8 mouse cellular contexts compared by ENCODE assay signal in the genomic region with DNA sequence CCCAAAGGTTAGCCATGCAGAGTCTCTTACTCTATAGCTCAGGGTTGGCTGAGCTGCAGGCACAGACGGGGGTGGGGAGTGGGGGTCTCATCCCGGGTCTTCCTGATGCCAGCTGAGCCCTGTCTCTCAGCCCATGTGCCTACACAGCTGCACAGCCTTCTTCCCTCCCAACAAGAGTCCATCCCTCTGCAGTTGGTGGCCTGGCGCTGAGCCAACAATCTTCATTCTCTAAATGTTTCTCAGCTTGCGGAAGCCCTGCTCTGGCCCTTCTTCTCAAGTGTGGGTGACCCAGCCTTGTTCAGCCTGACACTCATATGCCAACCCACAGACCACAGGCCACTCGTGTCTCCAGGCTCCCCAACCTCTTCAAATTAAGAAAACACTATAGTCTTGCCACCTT.
A peak's percentile ranks its signal among the peaks of the same experiment; 100 is the strongest.
DNase-seq lines count a peak whose midpoint lies in the region; ATAC-seq and TF ChIP-seq lines count a peak whose summit lies in the region.

No protein-coding gene starts in this region.

- peak; percentile 61 for TF ChIP-seq EP300 in lung, postnatal 0 days (IDR thresholded peaks at IDR 0.05)

- H3K9ac ChIP-seq in hindbrain, postnatal 0 days (replicated peaks; ENCODE audit: low read length), result no peak overlapping the region
- H3K9ac ChIP-seq in lung, postnatal 0 days (replicated peaks; ENCODE audit: low read depth), result no peak overlapping the region

- H3K27me3 ChIP-seq in hindbrain, postnatal 0 days (ENCODE audit: insufficient read depth, low read length), result no peaks in the 10 kb centered on the region
- no peaks in the 10 kb centered on the region for H3K27me3 ChIP-seq in lung, postnatal 0 days (replicated peaks; ENCODE audit: insufficient read depth, low read length)

- H3K4me1 ChIP-seq in hindbrain, postnatal 0 days (ENCODE audit: insufficient read depth, low read length), result peaks cover 10% of the 10 kb centered on the region
- peaks cover 4% of the 10 kb centered on the region; the same call in 1 of the 2 replicates for H3K4me1 ChIP-seq in lung, postnatal 0 days (ENCODE audit: insufficient read depth, low read depth, low read length)

- peak; percentile 77 for ATAC-seq in hindbrain, postnatal 0 days
- peak; percentile 95 for ATAC-seq in lung, postnatal 0 days

- DNase-seq in adrenal gland, adult 2 months, result peak; percentile 66
- DNase-seq in adrenal gland, postnatal 4 days (ENCODE audit: low spot score in 2 of 2), result no peak
- peak; percentile 70 to 72 for DNase-seq in right cerebral cortex, postnatal 10 days (ENCODE audit: low spot score in 2 of 2)
- DNase-seq in right cerebral cortex, postnatal 25 days, result no peak
- DNase-seq in hindbrain, postnatal 0 days (ENCODE audit: low spot score), result peak; percentile 67
- peak; percentile 77 for DNase-seq in lung, postnatal 0 days (ENCODE audit: low spot score)
- DNase-seq in layer of hippocampus, adult 9-11 months, result no peak
- DNase-seq in yolk sac, embryonic 10.5 days (ENCODE audit: low spot score), result no peak

- no peak overlapping the region for H3K4me3 ChIP-seq in hindbrain, postnatal 0 days (ENCODE audit: low read length)
- H3K4me3 ChIP-seq in lung, postnatal 0 days (ENCODE audit: low read depth, low read length), result no peak overlapping the region

- no peaks in the 10 kb centered on the region for H3K9me3 ChIP-seq in hindbrain, postnatal 0 days (ENCODE audit: low read length)
- no peaks in the 10 kb centered on the region for H3K9me3 ChIP-seq in lung, postnatal 0 days (ENCODE audit: low read length)

- TF ChIP-seq CTCF in hindbrain, postnatal 0 days (IDR thresholded peaks at IDR 0.05; ENCODE audit: low read depth), result no peak
- no peak; the same call in 1 of the 2 replicates for TF ChIP-seq CTCF in lung, postnatal 0 days (IDR thresholded peaks at IDR 0.05)

- H3K27ac ChIP-seq in hindbrain, postnatal 0 days, result no peak overlapping the region
- no peak overlapping the region for H3K27ac ChIP-seq in lung, postnatal 0 days (ENCODE audit: low read length)

- no peaks in the 10 kb centered on the region for H3K36me3 ChIP-seq in hindbrain, postnatal 0 days (ENCODE audit: insufficient read depth, low read length)
- no peaks in the 10 kb centered on the region for H3K36me3 ChIP-seq in lung, postnatal 0 days (ENCODE audit: insufficient read depth, low read length)

- no peak overlapping the region for H3K4me2 ChIP-seq in hindbrain, postnatal 0 days (ENCODE audit: low read depth, low read length)
- H3K4me2 ChIP-seq in lung, postnatal 0 days (replicated peaks; ENCODE audit: low read depth, low read length), result no peak overlapping the region

- 37% methylated on average over 5 of the region's 5 CpGs for WGBS in hindbrain, postnatal 0 days
- WGBS in lung, postnatal 0 days, result 37% methylated on average over 5 of the region's 5 CpGs

Comparison
In these comparisons a context has a peak if more than half of its experiments do, and no peak if none do; other contexts are left out.
1. DNase-seq: peak in adrenal gland, adult 2 months (single experiment), right cerebral cortex, postnatal 10 days (2 of 2), hindbrain, postnatal 0 days (single experiment) and lung, postnatal 0 days (single experiment); none in adrenal gland, postnatal 4 days (0 of 2), right cerebral cortex, postnatal 25 days (single experiment), layer of hippocampus, adult 9-11 months (single experiment) and yolk sac, embryonic 10.5 days (single experiment).